Mouse (Mus musculus) neural tube, embryonic 12.5 days (tissue): Measurements from ENCODE around the gene Acads. TPM values are rescaled to one million over a fixed set of nuclear protein-coding genes. Genes with fewer than 3 reads are reported as not detected.

Source experiments
- ATAC-seq: fragments of 200-750 bp; cut with Nextera tagmentation; 2 replicates; pipeline ENCODE4 v1.8.0; 2017; ENCODE audit warnings: low read depth, mild to moderate bottlenecking, moderate TSS enrichment, moderate library complexity; ENCODE audit not compliant: low FRiP score
- H3K27ac ChIP-seq: fragments of 300-500 bp; sonication (generic); 2 replicates; pipeline ENCODE4 v1.5.1; 2016
- H3K27me3 ChIP-seq: fragments of 300-500 bp; sonication (generic); replicated peaks from 2 replicates; pipeline ENCODE4 v1.6.1; 2016; ENCODE audit warnings: mild to moderate bottlenecking
- H3K36me3 ChIP-seq: fragments of 300-500 bp; sonication (generic); 2 replicates; pipeline ENCODE4 v1.6.1; 2016; ENCODE audit warnings: mild to moderate bottlenecking
- H3K4me1 ChIP-seq: fragments of 300-500 bp; sonication (generic); 2 replicates; pipeline ENCODE4 v1.6.1; 2016
- H3K4me2 ChIP-seq: fragments of 300-500 bp; sonication (generic); replicated peaks from 2 replicates; pipeline ENCODE4 v1.6.1; 2016; ENCODE audit warnings: mild to moderate bottlenecking
- H3K4me3 ChIP-seq: fragments of 300-500 bp; sonication (generic); 2 replicates; pipeline ENCODE4 v1.5.1; 2016
- H3K9ac ChIP-seq: fragments of 300-500 bp; sonication (generic); 2 replicates; pipeline ENCODE4 v1.6.1; 2016; ENCODE audit warnings: mild to moderate bottlenecking
- H3K9me3 ChIP-seq: fragments of 300-500 bp; sonication (generic); 2 replicates; pipeline ENCODE4 v1.6.1; 2016; ENCODE audit warnings: mild to moderate bottlenecking
- WGBS: fragments of 180-500 bp; shearing (Covaris S2); methylation state at CpG from one replicate; pipeline ENCODE4 v1.1.7; 2016; 5-methylcytosine and 5-hydroxymethylcytosine counted together
- polyA plus RNA-seq: library from polyadenylated mRNA; unstranded; fragments of >200 nt; fragmentation: Nextera tagmentation; extraction: Ambion mirVana; gene quantifications from 2 replicates; pipeline ENCODE4 v1.2.1, GENCODE M21; 2016

Gene Acads
- polyA plus RNA-seq, 1 experiment from 2014 or later = 45.1 TPM

DNA sequence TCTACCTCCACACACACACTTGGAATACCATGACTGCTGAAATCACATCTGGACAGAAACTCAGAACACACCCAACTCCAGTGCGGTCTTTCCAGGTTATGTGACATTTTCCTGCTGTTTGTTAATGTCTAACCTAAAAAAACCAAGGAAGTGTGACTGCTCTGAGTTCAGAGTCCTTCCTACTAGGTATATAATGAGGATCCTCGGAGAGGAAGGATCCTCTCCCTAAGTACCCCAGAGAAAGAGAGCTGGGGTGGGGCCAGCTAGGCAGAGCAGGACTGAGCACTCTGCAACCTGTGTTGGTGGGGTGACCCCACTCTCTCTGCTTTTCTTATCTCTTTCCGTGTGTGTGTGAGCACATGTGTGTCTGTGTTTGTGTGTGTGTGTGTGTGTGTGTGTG lies 28.2 kb upstream of the Acads start:
- Histone ChIP-seq H3K27ac (no peak overlapping the region), H3K9me3 (0 out of 2 replicates have a peak, but pooled peaks cover 4% of the 10 kb centered on the region), H3K4me3 (no peak overlapping the region), H3K36me3 (peaks cover 66% of the 10 kb centered on the region), H3K27me3 (no peaks in the 10 kb centered on the region), H3K4me1 (0 out of 2 replicates have a peak, but pooled peaks cover 3% of the 10 kb centered on the region), H3K4me2 (no peak overlapping the region), H3K9ac (no peak overlapping the region)
- 84% methylated on average over 3 of the region's 3 CpGs for WGBS
- ATAC-seq = no peak

DNA sequence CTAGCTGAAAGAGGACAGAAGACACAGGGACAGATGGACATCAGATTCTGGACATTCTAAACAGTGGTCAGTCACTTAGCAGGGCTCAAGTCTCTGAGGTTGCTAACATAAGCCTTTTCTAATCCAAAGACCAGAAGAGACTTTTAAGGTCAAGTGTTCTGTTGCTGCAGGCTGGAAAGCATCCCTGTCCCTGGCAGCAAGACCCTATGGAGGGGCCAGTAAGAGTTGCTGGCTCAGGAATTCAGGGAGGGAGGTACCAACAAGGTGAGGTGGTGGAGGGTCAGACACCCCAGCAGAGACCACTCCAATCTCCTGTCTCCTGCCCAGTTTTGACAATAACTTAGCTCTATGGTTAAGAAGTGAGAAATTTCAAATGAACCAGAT lies 27.6 kb upstream of the Acads start:
- 0 out of 2 replicates have a peak, but pooled peaks cover 4% of the 10 kb centered on the region for H3K9me3 ChIP-seq
- H3K4me3 ChIP-seq = no peak overlapping the region
- no peak overlapping the region for H3K9ac ChIP-seq
- ATAC-seq = no peak
- H3K36me3 ChIP-seq = peaks cover 66% of the 10 kb centered on the region
- H3K4me1 ChIP-seq = 0 out of 2 replicates have a peak, but pooled peaks cover 3% of the 10 kb centered on the region
- no peak overlapping the region for H3K4me2 ChIP-seq
- no peaks in the 10 kb centered on the region for H3K27me3 ChIP-seq
- no peak overlapping the region for H3K27ac ChIP-seq

DNA sequence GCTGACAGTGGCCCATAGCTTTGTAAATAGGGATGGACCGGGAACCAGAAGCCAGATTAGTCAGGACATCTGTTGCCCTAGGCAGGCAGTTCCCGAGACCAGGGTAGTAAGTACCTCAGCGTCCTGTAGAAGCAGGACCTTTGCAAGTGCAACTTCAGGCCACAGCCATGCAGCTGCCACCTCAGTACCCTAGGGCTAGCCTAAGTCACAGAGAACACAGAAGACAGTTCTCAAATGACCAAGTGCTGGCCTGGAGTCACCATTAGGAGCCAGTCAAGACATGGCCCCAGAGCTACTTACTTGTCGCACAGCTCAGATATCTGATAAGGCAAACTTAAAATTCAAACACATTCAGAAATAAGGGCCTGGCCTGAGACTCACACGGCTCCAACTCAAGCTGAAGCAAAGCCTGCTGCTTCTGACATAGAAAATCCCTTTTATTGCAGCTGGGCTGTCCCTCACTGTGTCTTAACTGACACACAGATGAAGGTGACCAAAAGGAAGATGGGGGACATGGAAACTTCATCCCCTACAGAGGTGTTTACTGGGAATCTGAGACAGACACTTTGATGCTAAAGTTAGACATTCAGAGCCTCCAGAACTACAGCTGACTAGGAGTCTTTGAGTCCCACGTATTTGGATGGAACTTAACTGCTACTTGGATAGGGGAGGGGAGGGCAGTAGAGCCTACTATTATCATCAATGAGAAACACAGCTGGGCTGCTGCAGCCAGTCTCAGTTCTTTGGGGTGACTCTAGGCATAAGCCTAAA lies 27.0 kb upstream of the Acads start:
- H3K4me1 ChIP-seq = 0 out of 2 replicates have a peak, but pooled peaks cover 3% of the 10 kb centered on the region
- WGBS = 79% methylated on average over 6 of the region's 6 CpGs
- H3K9ac ChIP-seq = no peak overlapping the region
- H3K4me3 ChIP-seq = no peak overlapping the region
- peaks cover 66% of the 10 kb centered on the region for H3K36me3 ChIP-seq
- no peak overlapping the region for H3K4me2 ChIP-seq
- H3K27me3 ChIP-seq = no peaks in the 10 kb centered on the region
- 0 out of 2 replicates have a peak, but pooled peaks cover 4% of the 10 kb centered on the region for H3K9me3 ChIP-seq
- H3K27ac ChIP-seq = no peak overlapping the region
- no peak for ATAC-seq

DNA sequence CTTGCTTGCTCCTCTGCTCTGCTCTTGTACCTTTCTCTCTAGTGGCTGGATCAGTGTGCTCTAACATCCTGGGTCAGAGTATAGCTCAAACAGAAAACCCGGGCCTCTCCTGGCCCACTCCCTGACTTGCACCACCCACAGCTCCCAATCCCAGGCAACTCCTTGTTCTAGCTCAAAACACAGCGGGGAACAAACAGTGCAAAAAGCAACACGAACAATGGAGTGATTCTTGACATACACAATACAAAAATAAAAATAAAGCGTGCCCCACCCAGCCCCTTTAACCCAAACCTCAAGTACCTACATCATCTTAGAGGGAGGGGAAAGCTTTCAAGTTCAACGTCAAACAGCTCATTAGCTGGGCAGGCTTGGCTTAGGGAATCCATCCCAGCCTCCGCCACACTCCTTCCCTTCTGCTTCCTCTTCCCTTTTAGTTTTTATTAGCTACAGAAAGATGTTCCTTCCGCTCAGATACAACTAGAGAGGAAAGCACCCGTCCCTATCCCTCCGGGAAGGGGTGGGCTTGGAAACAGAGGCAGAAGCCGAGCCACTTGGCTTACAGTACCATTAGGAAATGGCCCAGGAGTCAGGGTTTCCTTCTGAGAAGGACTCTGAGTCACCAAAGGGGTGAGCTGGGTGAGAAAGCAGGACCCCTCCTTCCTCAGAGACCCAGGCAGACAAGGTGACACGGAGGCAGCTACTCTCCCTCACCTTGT lies 26.3 kb upstream of the Acads start:
- no peak overlapping the region for H3K4me3 ChIP-seq
- H3K9ac ChIP-seq = no peak overlapping the region
- no peak overlapping the region for H3K4me2 ChIP-seq
- H3K27ac ChIP-seq = no peak overlapping the region
- H3K9me3 ChIP-seq = 0 out of 2 replicates have a peak, but pooled peaks cover 4% of the 10 kb centered on the region
- H3K27me3 ChIP-seq = no peaks in the 10 kb centered on the region
- H3K4me1 ChIP-seq = 0 out of 2 replicates have a peak, but pooled peaks cover 3% of the 10 kb centered on the region
- WGBS = 70% methylated on average over 11 of the region's 11 CpGs
- peaks cover 59% of the 10 kb centered on the region for H3K36me3 ChIP-seq
- no peak for ATAC-seq

DNA sequence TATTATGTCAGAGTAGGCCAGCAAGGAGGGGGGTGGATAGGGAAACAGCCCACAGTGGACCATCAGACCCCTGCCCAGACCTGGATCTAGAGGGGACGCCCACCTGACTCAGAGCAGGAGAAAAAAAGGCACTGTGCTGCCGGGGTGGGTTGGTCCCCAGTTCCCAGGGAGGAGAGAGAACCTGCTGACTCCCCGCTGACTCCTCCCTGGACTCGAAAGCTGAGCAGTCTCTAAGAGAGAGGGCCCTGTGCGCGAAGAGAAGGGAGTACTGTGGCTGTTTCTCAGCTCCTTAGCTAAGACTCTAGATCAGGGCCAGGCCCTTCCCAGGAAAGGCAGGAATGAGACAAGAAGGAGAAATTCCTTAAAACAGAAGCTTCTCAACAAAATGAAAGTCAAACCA lies 25.3 kb upstream of the Acads start:
- 75% methylated on average over 6 of the region's 6 CpGs for WGBS
- Histone ChIP-seq H3K36me3 (peaks cover 50% of the 10 kb centered on the region), H3K9me3 (0 out of 2 replicates have a peak, but pooled peaks cover 3% of the 10 kb centered on the region), H3K27me3 (no peaks in the 10 kb centered on the region), H3K27ac (no peak overlapping the region), H3K9ac (no peak overlapping the region), H3K4me3 (no peak overlapping the region), H3K4me1 (0 out of 2 replicates have a peak, but pooled peaks cover 3% of the 10 kb centered on the region), H3K4me2 (no peak overlapping the region)
- no peak for ATAC-seq

DNA sequence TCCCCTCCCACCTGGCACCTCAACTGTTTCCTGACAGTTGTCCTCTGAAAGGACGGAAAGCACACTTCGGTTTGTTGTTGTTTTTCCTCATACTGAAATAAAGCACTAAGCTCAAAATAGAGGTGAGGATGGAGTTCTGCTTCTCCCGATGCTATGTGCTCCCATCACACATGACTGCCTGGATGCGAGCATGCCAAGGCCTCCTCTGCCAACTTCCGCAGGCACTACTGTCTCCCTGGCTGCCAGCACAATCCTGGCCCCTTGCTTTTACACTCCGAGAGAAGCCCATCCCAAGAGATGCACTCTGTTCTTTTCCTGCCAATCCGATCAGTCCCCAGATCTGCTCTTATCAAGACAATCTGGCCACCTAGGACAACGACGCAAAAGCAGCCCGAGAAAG lies 24.4 kb upstream of the Acads start:
- no peak overlapping the region for H3K27ac ChIP-seq
- H3K27me3 ChIP-seq = no peaks in the 10 kb centered on the region
- no peak overlapping the region for H3K9ac ChIP-seq
- no peak overlapping the region for H3K4me3 ChIP-seq
- 0 out of 2 replicates have a peak, but pooled peaks cover 3% of the 10 kb centered on the region for H3K4me1 ChIP-seq
- no peak for ATAC-seq
- H3K9me3 ChIP-seq = no peaks in the 10 kb centered on the region
- 85% methylated on average over 10 of the region's 10 CpGs for WGBS
- H3K4me2 ChIP-seq = no peak overlapping the region
- peaks cover 44% of the 10 kb centered on the region for H3K36me3 ChIP-seq

- no peak overlapping the region for H3K4me3 ChIP-seq
- no peaks in the 10 kb centered on the region for H3K27me3 ChIP-seq
- ATAC-seq = no peak
- no peaks in the 10 kb centered on the region for H3K9me3 ChIP-seq
- no peak overlapping the region for H3K9ac ChIP-seq
- no peak overlapping the region for H3K4me2 ChIP-seq
- H3K27ac ChIP-seq = no peak overlapping the region
- H3K36me3 ChIP-seq = peaks cover 30% of the 10 kb centered on the region
- H3K4me1 ChIP-seq = 0 out of 2 replicates have a peak, but pooled peaks cover 3% of the 10 kb centered on the region
- WGBS = 92% methylated on average over 9 of the region's 9 CpGs
Observed at GRCm38 (mm10) chr5:115142166-115142697, 23.1 kb upstream of the Acads start.

DNA sequence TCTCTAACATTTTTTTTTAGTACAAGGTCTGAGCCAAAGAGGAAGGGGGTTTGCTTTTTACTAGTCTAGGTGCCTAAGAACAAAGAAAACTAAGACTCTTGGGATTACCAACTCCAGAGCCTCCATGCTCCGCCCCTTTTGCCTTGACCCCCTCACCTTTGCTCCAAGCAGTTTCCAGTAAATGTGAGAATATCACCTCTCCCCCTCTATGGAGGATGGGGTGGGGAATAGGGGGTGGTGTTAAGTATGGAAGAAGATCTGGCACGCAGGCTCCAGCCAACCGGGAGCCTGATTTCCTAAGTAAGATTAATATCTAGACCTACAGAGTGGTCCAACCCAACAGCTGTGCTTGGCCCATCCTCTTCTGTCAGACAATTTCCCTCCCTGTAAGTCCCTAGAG lies 21.6 kb upstream of the Acads start:
- no peak overlapping the region for H3K27ac ChIP-seq
- H3K9ac ChIP-seq = no peak overlapping the region
- no peak overlapping the region for H3K4me3 ChIP-seq
- no peak overlapping the region for H3K4me2 ChIP-seq
- no peaks in the 10 kb centered on the region for H3K27me3 ChIP-seq
- no peaks in the 10 kb centered on the region for H3K9me3 ChIP-seq
- ATAC-seq = no peak
- 81% methylated on average over 3 of the region's 3 CpGs for whole genome bisulfite sequencing
- H3K4me1 ChIP-seq = 0 out of 2 replicates have a peak, but pooled peaks cover 3% of the 10 kb centered on the region
- peaks cover 15% of the 10 kb centered on the region for H3K36me3 ChIP-seq

GRCm38 (mm10) chr5:115139124-115139523 lies 20.0 kb upstream of the Acads start:
- H3K27ac ChIP-seq = no peak overlapping the region
- no peak overlapping the region for H3K4me2 ChIP-seq
- H3K36me3 ChIP-seq = peaks cover 4% of the 10 kb centered on the region
- H3K9ac ChIP-seq = no peak overlapping the region
- H3K27me3 ChIP-seq = no peaks in the 10 kb centered on the region
- ATAC-seq = no peak
- WGBS = 72% methylated on average over 4 of the region's 4 CpGs
- H3K4me1 ChIP-seq = 0 out of 2 replicates have a peak, but pooled peaks cover 3% of the 10 kb centered on the region
- no peak overlapping the region for H3K4me3 ChIP-seq
- H3K9me3 ChIP-seq = no peaks in the 10 kb centered on the region

DNA sequence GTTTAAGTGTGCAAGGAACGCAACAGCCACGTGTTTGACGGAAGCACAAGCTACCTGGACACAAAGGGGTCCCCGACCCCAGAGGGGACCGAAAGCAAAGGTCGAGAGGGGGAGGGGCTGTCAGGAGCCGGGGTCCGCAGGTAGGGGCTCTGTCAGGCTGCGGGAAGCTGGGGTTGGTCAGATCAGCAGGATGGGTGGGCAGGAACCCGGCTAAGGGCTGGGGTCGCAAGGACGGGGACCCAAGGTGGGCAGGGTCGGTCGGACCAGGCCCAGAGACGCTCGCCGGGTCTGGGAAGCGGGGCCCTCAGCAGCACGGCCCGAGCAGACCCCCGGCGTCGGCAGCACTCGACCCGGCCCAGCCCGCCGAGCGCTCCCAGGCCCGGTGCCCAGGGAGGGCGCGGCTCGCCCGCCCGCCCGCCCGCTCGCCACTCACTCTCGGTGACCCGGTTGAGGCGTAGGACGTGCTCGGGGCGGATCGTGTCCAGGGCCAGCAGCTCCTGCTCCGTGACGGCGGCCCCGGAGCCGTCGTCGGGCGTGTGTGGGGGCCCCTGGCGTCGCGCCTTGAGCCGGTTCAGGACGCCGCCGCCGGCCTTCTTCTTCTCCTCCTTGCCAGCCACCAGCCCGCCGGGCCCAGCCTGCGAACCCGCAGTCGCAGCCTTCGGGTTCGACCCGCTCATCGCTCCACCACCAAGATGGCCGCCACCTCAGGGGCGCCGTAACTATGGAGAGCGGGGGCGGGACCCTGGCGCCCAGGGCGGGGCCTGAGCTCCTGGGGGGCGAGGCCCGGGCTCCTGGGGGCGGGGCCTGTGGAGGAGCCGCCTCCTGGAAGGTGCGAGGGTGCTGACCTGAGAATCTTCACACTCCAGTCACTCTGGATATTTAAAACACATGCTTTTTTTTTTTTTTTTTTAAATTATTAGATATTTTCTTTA lies 15.4 kb upstream of the Acads start, which contains the start of gene Unc119b:
Gene Unc119b, minus strand, starts transcription at position 742 of the 932 bp plus-strand sequence.
- no peak within 1 kb of the TSS for H3K27ac ChIP-seq
- peaks cover 8% of the 10 kb centered on the region for H3K36me3 ChIP-seq
- under 1% methylated on average over 80 of the region's 81 CpGs for WGBS

DNA sequence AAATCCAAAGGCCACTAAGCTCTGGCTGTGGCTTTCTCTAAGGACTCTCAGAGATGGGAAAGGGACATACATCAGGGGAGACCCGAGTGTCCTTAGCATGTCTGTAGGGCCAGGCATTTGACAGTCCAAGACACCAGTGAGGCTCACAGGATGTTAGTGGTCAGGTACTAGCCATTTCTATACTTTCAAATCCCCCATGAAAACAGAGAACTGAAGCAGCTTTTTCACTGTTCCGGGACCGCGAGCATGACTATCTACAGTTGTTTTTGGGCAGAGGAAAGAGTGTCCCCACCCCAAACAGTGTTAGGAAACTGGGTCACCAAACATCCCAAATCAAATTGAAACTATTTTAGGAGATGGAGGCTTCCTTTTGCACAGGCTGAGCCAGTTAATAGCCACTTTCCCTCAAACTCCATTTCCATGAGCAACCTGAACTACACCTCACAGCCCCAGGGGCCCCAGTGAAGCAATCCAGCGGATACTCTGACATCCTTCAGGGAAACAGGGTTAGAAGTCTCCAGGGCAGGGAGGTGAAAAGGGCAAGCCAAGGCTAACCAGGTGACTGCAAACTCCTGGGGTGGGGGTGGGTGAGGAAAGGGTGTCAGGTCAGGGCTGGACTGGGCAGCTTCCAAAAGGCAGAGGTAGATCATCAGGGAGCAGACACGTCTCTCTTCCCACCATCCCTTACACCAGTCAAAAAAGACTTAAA lies 14.4 kb upstream of the Acads start:
- Histone ChIP-seq H3K9ac (peak overlapping the region; percentile 93), H3K4me3 (peak overlapping the region; percentile 97), H3K27ac (no peak overlapping the region), H3K36me3 (peaks cover 16% of the 10 kb centered on the region), H3K4me1 (peaks cover 17% of the 10 kb centered on the region), H3K4me2 (peak overlapping the region; percentile 90), H3K27me3 (no peaks in the 10 kb centered on the region), H3K9me3 (no peaks in the 10 kb centered on the region)
- ATAC-seq = no peak
- 67% methylated on average over 6 of the region's 6 CpGs for WGBS

More for the DNA sequence above, 15.4 kb upstream of the Acads start, which contains the start of gene Unc119b:
- Histone ChIP-seq H3K4me3 (peak within 1 kb of the TSS; percentile 97), H3K4me1 (peaks cover 17% of the 10 kb centered on the region), H3K9me3 (no peaks in the 10 kb centered on the region), H3K4me2 (peak within 1 kb of the TSS; percentile 90), H3K9ac (peak within 1 kb of the TSS; percentile 93), H3K27me3 (no peaks in the 10 kb centered on the region)
- peak; percentile 94 for ATAC-seq
